Mouse (Mus musculus): ENCODE results near the gene P3h3. TPM values are rescaled to one million over a fixed set of nuclear protein-coding genes. Genes with fewer than 3 reads are reported as not detected.
"Not testable (repeated sequence)": the region's sequence is repeated elsewhere in the genome, so short reads cannot be mapped to it uniquely, and the experiment has no call there.

P3h3 gene
- polyA plus RNA-seq, 1 experiment = 76.7 TPM

DNA sequence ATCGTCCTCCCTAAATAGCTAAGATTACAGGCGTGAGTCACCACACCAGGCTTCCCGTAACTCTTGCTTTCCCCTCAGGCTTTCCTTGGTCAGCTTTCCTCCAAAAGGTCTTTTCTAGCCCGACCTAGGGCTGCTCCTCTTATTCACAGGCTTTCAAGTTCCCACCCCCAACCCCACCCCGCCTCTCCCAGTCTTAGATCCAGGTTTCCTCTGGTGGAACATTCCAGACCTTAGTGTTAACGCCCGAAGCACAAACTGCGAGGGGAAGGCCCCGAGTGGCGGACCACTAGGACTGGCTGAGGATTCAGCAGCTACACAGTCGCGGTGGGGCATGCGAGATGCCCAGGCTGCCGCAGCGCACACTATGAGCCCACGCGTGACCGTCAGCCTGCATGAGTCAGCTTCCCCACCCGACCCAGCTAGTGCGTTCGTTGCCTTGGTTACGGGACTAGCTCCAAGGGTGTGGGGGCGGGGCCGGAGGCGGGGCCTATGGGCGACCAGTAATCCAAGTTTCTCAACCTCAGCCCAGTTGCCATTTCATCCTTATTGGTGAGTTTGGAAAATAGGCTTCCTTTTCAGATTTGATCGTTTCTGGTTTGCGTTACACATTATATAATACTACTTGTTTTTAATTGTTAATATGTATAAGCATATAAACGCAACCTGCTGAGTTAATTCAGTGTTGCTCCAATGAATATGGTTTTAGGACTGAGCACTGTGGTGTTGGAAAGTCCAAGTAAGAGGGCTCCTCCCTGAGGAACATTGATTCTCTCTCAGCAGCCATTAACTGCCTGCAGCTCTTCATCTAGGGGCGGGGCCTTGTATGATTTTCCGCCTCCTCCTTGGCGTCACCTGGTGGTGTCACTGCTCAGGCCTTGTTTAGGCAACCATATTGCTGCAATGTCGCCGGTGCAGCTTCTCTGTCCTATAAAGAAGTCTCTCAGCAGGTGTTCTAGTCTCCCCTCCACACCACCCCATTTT is 51.9 kb downstream of the P3h3 start:
- peak; percentile 73 for TF ChIP-seq POLR2A (IDR thresholded peaks at IDR 0.05; ENCODE audit: low read depth, low read length)
- TF ChIP-seq CTCF (IDR thresholded peaks at IDR 0.05; ENCODE audit: borderline replicate concordance, insufficient read depth, low read length) = peak; percentile 20; the same call in 1 of the 2 replicates
- H3K4me1 ChIP-seq (ENCODE audit: control insufficient read depth, insufficient read depth, low read length) = peaks cover 11% of the 10 kb centered on the region
- peak overlapping the region; percentile 95 for H3K27ac ChIP-seq (ENCODE audit: insufficient read depth, low read length)
- H3K4me3 ChIP-seq (ENCODE audit: insufficient read depth, low read length) = peak overlapping the region; percentile 30

DNA sequence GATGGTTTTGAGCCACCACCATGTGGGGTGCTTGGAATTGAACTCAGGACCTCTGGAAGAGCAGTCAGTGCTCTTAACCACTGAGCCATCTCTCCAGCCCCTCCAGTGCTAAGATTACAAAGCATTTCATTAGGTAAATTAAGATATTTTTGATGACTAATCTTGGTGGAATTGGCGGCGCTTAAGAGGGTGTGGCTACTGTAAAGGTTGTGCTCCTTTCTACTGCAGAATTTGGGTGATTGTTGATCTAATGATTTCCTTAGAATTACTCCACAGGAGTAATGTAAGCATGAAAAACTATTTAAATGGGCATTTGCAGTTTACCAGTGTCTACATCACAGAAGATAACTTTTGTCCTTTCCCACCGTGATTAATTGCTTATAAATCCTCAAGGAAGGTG is 53.2 kb downstream of the P3h3 start:
- TF ChIP-seq POLR2A (IDR thresholded peaks at IDR 0.05; ENCODE audit: low read depth, low read length) = no peak
- TF ChIP-seq CTCF (IDR thresholded peaks at IDR 0.05; ENCODE audit: borderline replicate concordance, insufficient read depth, low read length) = no peak
- Histone ChIP-seq H3K27ac (ENCODE audit: insufficient read depth, low read length) (peak overlapping the region; percentile 94), H3K4me1 (ENCODE audit: control insufficient read depth, insufficient read depth, low read length) (peaks cover 11% of the 10 kb centered on the region), H3K4me3 (ENCODE audit: insufficient read depth, low read length) (no peak overlapping the region)

DNA sequence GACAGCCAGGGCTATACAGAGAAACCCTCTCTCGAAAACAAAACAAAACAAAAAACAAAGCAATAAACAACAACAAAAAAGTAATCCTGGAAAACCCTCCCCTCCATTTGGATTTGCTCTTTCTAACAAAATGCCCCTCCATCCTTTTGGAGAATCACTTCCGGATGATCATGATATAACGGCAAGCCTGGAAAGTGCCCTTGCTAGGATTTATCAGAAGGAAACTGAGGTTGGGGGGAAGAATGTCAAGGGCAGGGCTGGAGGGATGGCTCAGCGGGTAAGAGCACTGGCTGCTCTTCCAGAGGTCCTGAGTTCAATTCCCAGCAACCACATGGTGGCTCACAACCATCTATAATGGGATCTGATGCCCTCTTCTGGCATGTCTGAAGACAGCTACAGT is 53.9 kb downstream of the P3h3 start:
- H3K4me1 ChIP-seq (ENCODE audit: control insufficient read depth, insufficient read depth, low read length) = peaks cover 11% of the 10 kb centered on the region
- not testable (repeated sequence) for H3K4me3 ChIP-seq (ENCODE audit: insufficient read depth, low read length)

DNA sequence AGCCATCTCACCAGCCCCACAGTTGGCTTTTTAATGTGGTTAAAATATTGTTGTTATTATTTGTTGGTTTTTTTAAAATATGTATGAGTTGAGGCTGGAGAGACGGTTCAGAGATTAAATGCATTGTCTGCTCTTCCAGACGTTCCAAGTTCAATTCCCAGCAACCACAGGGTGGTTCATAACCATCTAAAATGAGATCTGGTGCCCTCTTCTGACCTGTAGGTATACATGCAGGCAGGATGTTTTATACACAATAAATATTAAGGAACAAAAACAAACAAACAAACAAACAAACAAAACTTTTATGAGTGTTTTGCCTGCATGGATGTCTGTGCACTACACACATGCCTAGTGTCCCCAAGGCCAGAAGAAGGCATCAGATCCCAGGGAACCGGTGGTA is 54.5 kb downstream of the P3h3 start:
- peaks cover 9% of the 10 kb centered on the region for H3K4me1 ChIP-seq (ENCODE audit: control insufficient read depth, insufficient read depth, low read length)
- TF ChIP-seq POLR2A (IDR thresholded peaks at IDR 0.05; ENCODE audit: low read depth, low read length) (no peak), CTCF (IDR thresholded peaks at IDR 0.05; ENCODE audit: borderline replicate concordance, insufficient read depth, low read length) (no peak)
- H3K4me3 ChIP-seq (ENCODE audit: insufficient read depth, low read length) = no peak overlapping the region
- H3K27ac ChIP-seq (ENCODE audit: insufficient read depth, low read length) = no peak overlapping the region

More for the DNA sequence above, 53.9 kb downstream of the P3h3 start:
- not testable (repeated sequence) for H3K27ac ChIP-seq (ENCODE audit: insufficient read depth, low read length)

DNA sequence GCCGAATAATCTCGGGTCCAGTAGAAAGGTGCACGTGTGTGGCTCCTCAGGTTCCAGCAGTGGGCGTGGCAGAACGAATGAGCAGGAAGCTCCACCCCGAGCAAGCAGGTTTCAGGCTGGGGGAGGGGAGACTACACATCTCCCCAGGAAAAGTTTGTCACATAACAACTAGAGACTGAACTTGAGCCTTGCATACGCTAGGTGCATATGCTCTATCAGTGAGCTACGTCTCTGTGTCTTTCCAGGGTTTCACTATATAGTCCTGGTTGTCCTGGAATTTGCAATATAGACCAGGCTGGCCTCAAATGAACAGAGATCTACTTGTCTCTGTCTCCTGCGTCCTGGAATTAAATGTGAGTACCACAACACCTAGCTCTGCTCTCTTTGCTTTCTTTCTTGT is 55.2 kb downstream of the P3h3 start:
- not testable (repeated sequence) for H3K27ac ChIP-seq (ENCODE audit: insufficient read depth, low read length); H3K4me1 ChIP-seq (ENCODE audit: control insufficient read depth, insufficient read depth, low read length)
- 0 out of 2 replicates have a peak overlapping the region, but pooled peaks have one; percentile 7 for H3K4me3 ChIP-seq (ENCODE audit: insufficient read depth, low read length)

DNA sequence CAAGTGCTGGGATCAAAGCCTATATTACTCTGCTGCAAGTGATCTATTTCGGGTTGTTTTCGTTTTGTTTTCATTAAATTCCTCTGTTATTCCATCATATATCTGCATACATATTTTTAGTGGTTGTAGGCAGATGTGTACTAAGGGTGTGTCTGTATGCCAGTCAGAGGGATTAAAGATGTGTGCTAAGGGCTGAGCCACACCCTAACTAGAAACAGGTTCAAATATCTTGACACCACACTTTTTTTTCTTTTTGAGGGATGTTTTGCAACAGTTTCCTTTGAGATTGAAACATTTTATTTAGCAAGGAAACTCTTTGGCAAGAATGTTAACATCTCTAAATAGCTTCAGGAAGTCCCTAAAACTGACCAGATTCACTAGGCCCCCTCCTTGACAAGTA is 61.4 kb downstream of the P3h3 start:
- H3K4me3 ChIP-seq (ENCODE audit: insufficient read depth, low read length) = no peak overlapping the region
- H3K4me1 ChIP-seq (ENCODE audit: control insufficient read depth, insufficient read depth, low read length) = no peaks in the 10 kb centered on the region
- TF ChIP-seq POLR2A (IDR thresholded peaks at IDR 0.05; ENCODE audit: low read depth, low read length) (no peak), CTCF (IDR thresholded peaks at IDR 0.05; ENCODE audit: borderline replicate concordance, insufficient read depth, low read length) (no peak)
- no peak overlapping the region for H3K27ac ChIP-seq (ENCODE audit: insufficient read depth, low read length)

DNA sequence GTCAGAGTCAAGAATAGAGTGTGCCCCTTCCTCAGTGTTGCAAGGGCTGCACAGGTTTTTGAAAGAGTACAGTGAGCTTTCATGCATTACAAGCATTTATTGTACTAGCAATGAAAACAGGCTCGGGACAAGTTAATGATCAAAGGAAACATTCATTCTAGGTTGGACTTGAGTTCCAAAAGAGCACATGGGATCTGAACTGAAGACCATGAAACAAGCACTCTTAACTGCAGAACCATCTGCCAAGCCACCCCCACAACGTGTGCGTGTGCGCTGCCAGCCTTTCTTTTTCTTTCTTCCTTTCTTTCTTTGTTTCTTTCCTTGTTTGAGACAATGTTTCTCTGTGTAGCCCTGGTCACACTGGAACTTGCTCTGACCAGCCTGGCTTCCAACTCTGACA is 61.8 kb downstream of the P3h3 start:
- Histone ChIP-seq H3K4me1 (ENCODE audit: control insufficient read depth, insufficient read depth, low read length) (no peaks in the 10 kb centered on the region), H3K4me3 (ENCODE audit: insufficient read depth, low read length) (no peak overlapping the region), H3K27ac (ENCODE audit: insufficient read depth, low read length) (no peak overlapping the region)
- no peak for TF ChIP-seq POLR2A (IDR thresholded peaks at IDR 0.05; ENCODE audit: low read depth, low read length)
- TF ChIP-seq CTCF (IDR thresholded peaks at IDR 0.05; ENCODE audit: borderline replicate concordance, insufficient read depth, low read length) = no peak

DNA sequence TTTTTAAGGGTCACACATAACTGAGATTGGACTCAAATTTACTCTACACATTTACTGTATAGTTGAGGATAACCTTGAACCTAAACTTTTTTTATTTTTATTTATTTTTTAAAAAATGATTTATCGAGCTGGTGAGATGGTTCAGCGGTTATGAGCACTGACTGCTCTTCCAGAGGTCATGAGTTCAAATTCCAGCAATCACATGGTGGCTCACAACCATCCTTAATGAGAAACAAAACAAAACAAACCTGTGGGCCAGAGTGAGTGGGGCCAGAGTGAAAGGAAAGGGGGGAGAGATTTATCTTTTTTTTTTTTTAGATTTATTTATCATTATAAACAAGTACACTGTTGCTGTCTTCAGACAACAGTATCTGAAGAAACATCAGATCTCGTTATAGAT is 65.6 kb downstream of the P3h3 start:
- no peak overlapping the region for H3K4me3 ChIP-seq (ENCODE audit: insufficient read depth, low read length)
- TF ChIP-seq CTCF (IDR thresholded peaks at IDR 0.05; ENCODE audit: borderline replicate concordance, insufficient read depth, low read length) (no peak), POLR2A (IDR thresholded peaks at IDR 0.05; ENCODE audit: low read depth, low read length) (no peak)
- no peak overlapping the region for H3K27ac ChIP-seq (ENCODE audit: insufficient read depth, low read length)
- no peaks in the 10 kb centered on the region for H3K4me1 ChIP-seq (ENCODE audit: control insufficient read depth, insufficient read depth, low read length)

Other genes with a start within 250 kb of the P3h3 start
- 0.42 TPM in 1 of 2 replicates, not detected in the other for gene C1s2, start 221.7 kb downstream of the P3h3 start, polyA plus RNA-seq (2011; ENCODE audit: insufficient read length, low read depth, missing spikeins)
- gene Lpcat3, start 194.7 kb downstream of the P3h3 start, polyA plus RNA-seq (2011; ENCODE audit: insufficient read length, low read depth, missing spikeins) = 51.4 and 67.0 TPM in 2 replicates
- 67.1 and 68.9 TPM in 2 replicates for gene Emg1, start 145.6 kb downstream of the P3h3 start, polyA plus RNA-seq (2011; ENCODE audit: insufficient read length, low read depth, missing spikeins)
- 249 and 253 TPM in 2 replicates for gene Phb2, start 145.4 kb downstream of the P3h3 start, polyA plus RNA-seq (2011; ENCODE audit: insufficient read length, low read depth, missing spikeins)
- gene Ptpn6, start 119.0 kb downstream of the P3h3 start, polyA plus RNA-seq (2011; ENCODE audit: insufficient read length, low read depth, missing spikeins) = 0.53 and 4.3 TPM in 2 replicates
- 149 and 157 TPM in 2 replicates for gene Grcc10, start 116.4 kb downstream of the P3h3 start, polyA plus RNA-seq (2011; ENCODE audit: insufficient read length, low read depth, missing spikeins)
- gene Gm45234, start 101.7 kb downstream of the P3h3 start, polyA plus RNA-seq (2011; ENCODE audit: insufficient read length, low read depth, missing spikeins) = 0.58 and 0.63 TPM in 2 replicates
- gene Atn1, start 101.2 kb downstream of the P3h3 start, polyA plus RNA-seq (2011; ENCODE audit: insufficient read length, low read depth, missing spikeins) = 75.9 and 77.3 TPM in 2 replicates
- 17.5 and 24.1 TPM in 2 replicates for gene Eno2, start 88.1 kb downstream of the P3h3 start, polyA plus RNA-seq (2011; ENCODE audit: insufficient read length, low read depth, missing spikeins)
- gene Lrrc23, start 78.0 kb downstream of the P3h3 start, polyA plus RNA-seq (2011; ENCODE audit: insufficient read length, low read depth, missing spikeins) = not detected in 2 replicates
- gene Spsb2, start 49.1 kb downstream of the P3h3 start, polyA plus RNA-seq (2011; ENCODE audit: insufficient read length, low read depth, missing spikeins) = 9.1 and 11.7 TPM in 2 replicates
- gene Tpi1, start 43.5 kb downstream of the P3h3 start, polyA plus RNA-seq (2011; ENCODE audit: insufficient read length, low read depth, missing spikeins) = 372 and 458 TPM in 2 replicates
- gene Usp5, start 28.3 kb downstream of the P3h3 start, polyA plus RNA-seq (2011; ENCODE audit: insufficient read length, low read depth, missing spikeins) = 87.6 and 105 TPM in 2 replicates
- gene Cdca3, start 28.2 kb downstream of the P3h3 start, polyA plus RNA-seq (2011; ENCODE audit: insufficient read length, low read depth, missing spikeins) = 42.0 and 61.1 TPM in 2 replicates
- 0.45 and 0.72 TPM in 2 replicates for gene Gnb3, start 17.5 kb downstream of the P3h3 start, polyA plus RNA-seq (2011; ENCODE audit: insufficient read length, low read depth, missing spikeins)
- 0.55 and 0.63 TPM in 2 replicates for gene Gpr162, start 6.2 kb upstream of the P3h3 start, polyA plus RNA-seq (2011; ENCODE audit: insufficient read length, low read depth, missing spikeins)
- not detected in 2 replicates for gene Cd4, start 30.5 kb upstream of the P3h3 start, polyA plus RNA-seq (2011; ENCODE audit: insufficient read length, low read depth, missing spikeins)
- gene Lag3, start 54.0 kb upstream of the P3h3 start, polyA plus RNA-seq (2011; ENCODE audit: insufficient read length, low read depth, missing spikeins) = 1.2 TPM in 2 replicates
- 602 and 622 TPM in 2 replicates for gene Ptms, start 62.4 kb upstream of the P3h3 start, polyA plus RNA-seq (2011; ENCODE audit: insufficient read length, low read depth, missing spikeins)
- 250 and 255 TPM in 2 replicates for gene Mlf2, start 73.6 kb upstream of the P3h3 start, polyA plus RNA-seq (2011; ENCODE audit: insufficient read length, low read depth, missing spikeins)
- 77.4 and 94.3 TPM in 2 replicates for gene Cops7a, start 107.8 kb upstream of the P3h3 start, polyA plus RNA-seq (2011; ENCODE audit: insufficient read length, low read depth, missing spikeins)
- 1.9 TPM in 1 of 2 replicates, not detected in the other for gene Pianp, start 138.9 kb upstream of the P3h3 start, polyA plus RNA-seq (2011; ENCODE audit: insufficient read length, low read depth, missing spikeins)
- gene Zfp384, start 151.4 kb upstream of the P3h3 start, polyA plus RNA-seq (2011; ENCODE audit: insufficient read length, low read depth, missing spikeins) = 46.3 and 63.5 TPM in 2 replicates
- 48.3 and 52.2 TPM in 2 replicates for gene Ing4, start 182.0 kb upstream of the P3h3 start, polyA plus RNA-seq (2011; ENCODE audit: insufficient read length, low read depth, missing spikeins)
- 2.5 and 5.4 TPM in 2 replicates for gene Acrbp, start 191.9 kb upstream of the P3h3 start, polyA plus RNA-seq (2011; ENCODE audit: insufficient read length, low read depth, missing spikeins)
- not detected in 2 replicates for gene Lpar5, start 210.2 kb upstream of the P3h3 start, polyA plus RNA-seq (2011; ENCODE audit: insufficient read length, low read depth, missing spikeins)
- gene Chd4, start 238.2 kb upstream of the P3h3 start, polyA plus RNA-seq (2011; ENCODE audit: insufficient read length, low read depth, missing spikeins) = 156 and 178 TPM in 2 replicates

All from embryonic fibroblast, embryonic 13.5 days (primary cell).